Mouse (Mus musculus) liver, embryonic 13.5 days (tissue): ENCODE measurements around the gene 1110059E24Rik. TPM values are rescaled to one million over a fixed set of nuclear protein-coding genes. Genes with fewer than 3 reads are reported as not detected.
A peak's percentile ranks its signal among the peaks of the same experiment; 100 is the strongest.

Experiments used
- ATAC-seq: fragments of 200-750 bp; cut with Nextera tagmentation; 2 replicates; pipeline ENCODE4 v1.8.0; 2017; ENCODE audit warnings: low read depth, mild to moderate bottlenecking, moderate number of reproducible peaks, moderate library complexity
- DNase-seq: peaks from one replicate; pipeline ENCODE4 v3.0.0; 2022
- H3K27ac ChIP-seq: fragments of 300-500 bp; sonication (generic); 2 replicates; pipeline ENCODE4 v1.5.1; 2015; ENCODE audit warnings: moderate library complexity, mild to moderate bottlenecking, inconsistent platforms
- H3K27me3 ChIP-seq: fragments of 300-500 bp; sonication (generic); 2 replicates; pipeline ENCODE4 v1.6.1; 2015; ENCODE audit warnings: mild to moderate bottlenecking, inconsistent platforms
- H3K36me3 ChIP-seq: fragments of 300-500 bp; sonication (generic); 2 replicates; pipeline ENCODE4 v1.6.1; 2015; ENCODE audit warnings: mild to moderate bottlenecking, inconsistent platforms
- H3K4me1 ChIP-seq: fragments of 300-500 bp; sonication (generic); replicated peaks from 2 replicates; pipeline ENCODE4 v1.6.1; 2015; ENCODE audit warnings: inconsistent platforms
- H3K4me2 ChIP-seq: fragments of 300-500 bp; sonication (generic); 2 replicates; pipeline ENCODE4 v1.6.1; 2015; ENCODE audit warnings: inconsistent platforms, mild to moderate bottlenecking, moderate library complexity
- H3K4me3 ChIP-seq: fragments of 300-500 bp; sonication (generic); replicated peaks from 2 replicates; pipeline ENCODE4 v1.5.1; 2015; ENCODE audit warnings: mild to moderate bottlenecking, inconsistent platforms
- H3K9ac ChIP-seq: fragments of 300-500 bp; sonication (generic); 2 replicates; pipeline ENCODE4 v1.6.1; 2015; ENCODE audit warnings: mild to moderate bottlenecking, inconsistent platforms
- H3K9me3 ChIP-seq: fragments of 300-500 bp; sonication (generic); replicated peaks from 2 replicates; pipeline ENCODE4 v1.6.1; 2016; ENCODE audit warnings: inconsistent platforms
- WGBS: fragments of 180-500 bp; shearing (Covaris S2); methylation state at CpG from one replicate; pipeline ENCODE4 v1.1.7; 2015; ENCODE audit not compliant: insufficient replicate concordance; 5-methylcytosine and 5-hydroxymethylcytosine counted together
- polyA plus RNA-seq: library from polyadenylated mRNA; unstranded; fragments of >200 nt; fragmentation: Nextera tagmentation; extraction: Ambion mirVana; gene quantifications from 2 replicates; pipeline ENCODE4 v1.2.1, GENCODE M21; 2015

The 1110059E24Rik gene
- polyA plus RNA-seq, 1 experiment from 2014 or later: 17.2 TPM

DNA sequence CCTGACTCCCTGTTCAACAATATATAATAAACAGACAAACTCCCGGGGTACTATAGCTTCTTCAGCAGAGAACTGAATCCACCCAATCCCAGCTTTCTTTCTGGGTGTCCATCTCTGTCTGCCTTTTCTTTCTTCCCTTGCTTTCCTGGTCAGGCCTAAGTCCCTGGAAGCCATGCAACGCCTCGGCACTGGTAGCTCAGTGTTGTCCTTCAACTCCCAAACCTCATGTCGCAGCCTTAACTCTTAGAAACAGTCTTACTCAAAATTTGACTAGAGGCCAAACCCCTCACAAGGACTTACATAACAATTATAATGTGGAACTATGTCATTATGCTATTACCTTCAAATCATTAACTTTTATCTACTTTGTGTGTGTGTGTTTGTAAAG, 28.6 kb downstream of the 1110059E24Rik start:
- H3K27ac ChIP-seq: no peak overlapping the region
- no peak overlapping the region for H3K4me2 ChIP-seq
- H3K27me3 ChIP-seq: no peaks in the 10 kb centered on the region
- no peak for DNase-seq
- no peaks in the 10 kb centered on the region for H3K9me3 ChIP-seq
- no peak for ATAC-seq
- WGBS: 78% methylated on average over 4 of the region's 4 CpGs
- no peak overlapping the region for H3K4me3 ChIP-seq
- H3K9ac ChIP-seq: no peak overlapping the region
- no peaks in the 10 kb centered on the region for H3K36me3 ChIP-seq
- 0 out of 2 replicates have a peak, but pooled peaks cover 6% of the 10 kb centered on the region for H3K4me1 ChIP-seq

DNA sequence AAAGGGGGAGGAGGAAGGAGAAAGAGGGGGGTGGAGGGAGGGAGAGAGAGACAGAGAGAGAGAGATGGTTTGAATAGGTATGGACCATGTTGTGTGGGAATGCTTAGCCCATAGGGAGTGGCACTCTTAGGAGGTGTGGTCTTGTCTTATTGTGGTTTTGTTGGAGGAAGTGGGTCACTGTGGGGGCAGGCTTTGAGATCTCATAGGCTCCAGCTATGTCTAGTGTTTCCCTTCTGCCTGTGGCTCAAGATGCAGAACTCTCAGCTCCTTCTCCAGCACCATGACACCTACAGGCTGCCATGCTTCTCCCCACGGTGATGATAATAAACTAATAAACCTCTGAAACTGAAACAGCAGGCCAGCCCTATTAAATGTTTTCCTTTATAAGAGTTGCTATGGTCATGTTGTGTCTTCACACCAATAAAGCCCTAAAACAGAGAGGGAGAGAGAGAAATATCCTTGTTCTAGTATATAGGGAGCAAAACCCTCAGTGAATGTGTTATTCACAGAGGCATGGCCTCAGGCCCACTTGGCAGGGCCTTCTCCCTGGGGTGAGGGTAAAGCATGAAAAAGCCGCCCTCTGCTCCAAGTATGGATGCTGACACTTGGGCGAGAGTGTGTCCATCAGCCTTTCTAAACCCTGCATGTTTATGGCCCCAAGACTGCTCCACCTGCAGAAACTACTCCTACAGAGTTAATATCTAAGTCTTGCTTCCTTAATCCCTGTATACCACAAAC, 29.2 kb downstream of the 1110059E24Rik start:
- no peak overlapping the region for H3K4me2 ChIP-seq
- H3K9ac ChIP-seq: no peak overlapping the region
- ATAC-seq (0 out of 2 replicates have a peak, but pooled peaks have one; percentile 47), DNase-seq (no peak)
- 56% methylated on average over 3 of the region's 3 CpGs for WGBS
- no peak overlapping the region for H3K4me3 ChIP-seq
- no peaks in the 10 kb centered on the region for H3K36me3 ChIP-seq
- H3K27me3 ChIP-seq: no peaks in the 10 kb centered on the region
- H3K27ac ChIP-seq: no peak overlapping the region
- no peaks in the 10 kb centered on the region for H3K9me3 ChIP-seq
- 0 out of 2 replicates have a peak, but pooled peaks cover 6% of the 10 kb centered on the region for H3K4me1 ChIP-seq

DNA sequence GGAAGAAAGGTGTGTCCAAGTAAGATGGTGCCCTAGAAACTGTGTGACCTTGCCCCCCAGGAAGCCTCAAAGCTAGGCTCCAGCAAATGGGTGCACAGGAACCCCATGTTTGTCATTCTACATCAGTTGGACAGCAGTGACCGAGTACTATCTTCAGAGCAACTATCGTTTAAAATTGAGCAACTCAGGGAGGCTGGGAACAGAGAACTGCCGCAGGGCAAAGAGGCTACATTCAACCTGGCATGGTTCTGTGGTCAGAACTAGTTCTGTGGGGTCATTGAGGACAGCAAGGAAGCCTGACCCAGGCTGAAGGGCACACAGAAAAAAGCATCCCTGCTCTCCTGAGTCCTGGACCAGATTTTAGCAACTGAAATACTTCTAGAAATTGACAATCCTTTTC, 37.0 kb downstream of the 1110059E24Rik start:
- H3K4me1 ChIP-seq: 0 out of 2 replicates have a peak, but pooled peaks cover 4% of the 10 kb centered on the region
- no peak overlapping the region for H3K4me3 ChIP-seq
- ATAC-seq (no peak), DNase-seq (no peak)
- 55% methylated on average over 3 of the region's 3 CpGs for WGBS
- no peak overlapping the region for H3K4me2 ChIP-seq
- no peak overlapping the region for H3K9ac ChIP-seq
- H3K27ac ChIP-seq: no peak overlapping the region
- H3K27me3 ChIP-seq: no peaks in the 10 kb centered on the region
- no peaks in the 10 kb centered on the region for H3K9me3 ChIP-seq
- no peaks in the 10 kb centered on the region for H3K36me3 ChIP-seq

DNA sequence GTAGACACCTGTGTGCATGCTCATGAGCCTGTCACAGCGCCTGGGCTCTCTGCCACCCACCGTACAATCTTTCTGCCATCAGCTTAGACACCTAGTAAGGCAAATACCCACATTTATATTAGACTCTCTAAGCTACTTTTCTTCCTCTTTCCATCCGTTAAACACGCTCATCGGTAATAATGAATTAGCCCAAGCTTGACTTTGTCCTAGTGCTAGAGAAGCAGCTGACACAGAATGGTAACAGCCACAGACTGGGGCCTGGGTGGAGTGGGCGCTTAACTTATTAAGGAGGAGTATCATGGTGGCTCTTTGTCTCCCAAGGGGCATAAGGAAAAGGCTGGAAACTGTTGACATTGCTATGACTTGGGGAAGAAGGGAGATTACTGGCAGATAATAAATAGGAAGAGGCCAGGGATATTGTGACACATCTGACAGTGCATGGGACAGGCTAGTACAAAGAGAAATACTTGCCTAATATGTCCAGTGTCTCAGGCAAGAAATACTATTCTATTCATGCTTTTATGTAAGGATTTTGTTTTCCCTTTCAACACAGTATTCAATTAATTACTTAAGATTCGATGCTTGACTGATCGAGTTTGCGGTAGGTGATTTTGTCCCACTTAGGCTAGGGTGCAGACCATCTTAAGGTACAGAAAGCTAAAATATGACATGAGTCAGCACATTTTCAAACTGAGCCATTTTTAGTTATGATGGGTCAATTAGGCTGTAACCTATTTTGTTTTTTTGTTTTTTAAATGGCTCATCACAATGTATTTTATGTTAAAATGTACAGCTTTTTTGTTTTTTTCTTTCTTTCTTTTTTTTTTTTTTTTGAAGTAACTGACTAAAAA, 40.8 kb downstream of the 1110059E24Rik start:
- Histone ChIP-seq H3K4me2 (no peak overlapping the region), H3K27me3 (no peaks in the 10 kb centered on the region), H3K27ac (no peak overlapping the region), H3K4me1 (0 out of 2 replicates have a peak, but pooled peaks cover 4% of the 10 kb centered on the region), H3K36me3 (no peaks in the 10 kb centered on the region), H3K4me3 (no peak overlapping the region), H3K9ac (no peak overlapping the region), H3K9me3 (no peaks in the 10 kb centered on the region)
- 76% methylated on average over 9 of the region's 9 CpGs for WGBS
- no peak for ATAC-seq
- DNase-seq: no peak

DNA sequence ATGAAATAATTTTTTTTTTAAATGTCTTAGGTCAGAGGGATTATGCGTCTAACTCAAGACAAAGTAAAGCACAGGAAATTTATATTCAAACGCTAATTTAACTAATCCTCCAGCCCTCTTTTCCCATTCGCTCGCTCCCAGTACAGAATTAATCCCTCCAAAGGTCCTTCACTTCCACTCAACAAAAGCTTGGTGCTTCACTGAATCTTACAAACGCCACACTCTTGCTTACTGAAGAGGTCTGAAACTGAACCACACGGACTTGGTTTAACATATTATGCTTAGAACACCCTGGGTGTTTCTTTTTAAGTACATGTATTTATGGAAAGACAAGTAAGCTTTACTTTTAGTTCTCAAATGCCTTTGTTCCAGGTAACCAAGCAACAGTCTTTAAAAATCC, 41.5 kb downstream of the 1110059E24Rik start:
- Histone ChIP-seq H3K27ac (no peak overlapping the region), H3K4me2 (no peak overlapping the region), H3K4me1 (0 out of 2 replicates have a peak, but pooled peaks cover 4% of the 10 kb centered on the region), H3K27me3 (no peaks in the 10 kb centered on the region), H3K9ac (no peak overlapping the region), H3K4me3 (no peak overlapping the region), H3K9me3 (no peaks in the 10 kb centered on the region), H3K36me3 (no peaks in the 10 kb centered on the region)
- DNase-seq: no peak
- 75% methylated on average over 6 of the region's 6 CpGs for WGBS
- no peak for ATAC-seq

DNA sequence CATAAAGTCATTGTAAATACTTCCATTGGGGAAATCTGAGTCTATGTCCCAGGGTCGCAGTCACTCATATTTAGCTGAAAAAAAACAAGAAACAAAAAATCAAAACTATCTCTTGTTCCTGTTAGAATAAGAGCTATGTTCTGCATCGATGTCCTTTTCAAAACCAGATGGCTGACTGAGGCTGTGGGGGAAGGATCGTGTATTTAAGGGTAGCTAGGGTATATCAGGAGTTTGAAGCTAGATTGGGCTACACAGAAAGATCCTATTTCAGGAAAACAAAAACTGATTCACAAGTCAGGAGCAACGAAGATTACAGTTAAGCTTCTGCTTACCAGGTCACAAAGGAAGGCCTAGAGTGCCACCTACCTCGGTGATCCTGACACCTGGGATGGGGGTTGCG, 42.5 kb downstream of the 1110059E24Rik start:
- no peak overlapping the region for H3K4me3 ChIP-seq
- WGBS: 66% methylated on average over 6 of the region's 6 CpGs
- H3K4me2 ChIP-seq: no peak overlapping the region
- H3K27me3 ChIP-seq: no peaks in the 10 kb centered on the region
- no peak overlapping the region for H3K9ac ChIP-seq
- no peak for DNase-seq
- no peaks in the 10 kb centered on the region for H3K9me3 ChIP-seq
- no peak for ATAC-seq
- no peaks in the 10 kb centered on the region for H3K4me1 ChIP-seq
- no peaks in the 10 kb centered on the region for H3K36me3 ChIP-seq
- no peak overlapping the region for H3K27ac ChIP-seq

- no peak overlapping the region for H3K4me3 ChIP-seq
- no peaks in the 10 kb centered on the region for H3K36me3 ChIP-seq
- no peak for DNase-seq
- H3K9ac ChIP-seq: no peak overlapping the region
- H3K4me2 ChIP-seq: no peak overlapping the region
- 73% methylated on average over 3 of the region's 3 CpGs for WGBS
- H3K4me1 ChIP-seq: peaks cover 8% of the 10 kb centered on the region
- H3K27me3 ChIP-seq: no peaks in the 10 kb centered on the region
- no peak overlapping the region for H3K27ac ChIP-seq
- ATAC-seq: no peak
- H3K9me3 ChIP-seq: no peaks in the 10 kb centered on the region
Observed at GRCm38 (mm10) chr19:21605294-21605693, 47.5 kb downstream of the 1110059E24Rik start.

DNA sequence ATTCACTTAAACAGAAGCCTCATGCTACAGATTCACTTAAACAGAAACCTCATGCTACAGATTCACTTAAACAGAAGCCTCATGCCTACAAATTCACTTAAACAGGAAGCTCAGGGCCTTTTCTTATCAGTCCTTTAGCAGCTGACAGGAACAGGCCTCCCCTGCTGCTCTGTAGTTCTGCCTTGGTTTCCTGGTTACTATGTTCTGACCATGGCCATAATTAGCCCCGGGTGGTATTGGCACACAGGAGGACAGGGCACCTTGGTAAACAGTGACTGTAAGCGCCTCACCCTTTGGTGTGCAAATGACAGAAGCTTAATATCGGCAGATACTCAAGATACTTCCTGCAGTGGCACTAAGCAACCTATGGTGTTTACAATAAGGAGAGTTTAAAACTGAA, 48.9 kb downstream of the 1110059E24Rik start:
- Histone ChIP-seq H3K27ac (peak overlapping the region; percentile 9; the same call in 1 of the 2 replicates), H3K4me2 (no peak overlapping the region), H3K36me3 (no peaks in the 10 kb centered on the region), H3K27me3 (no peaks in the 10 kb centered on the region), H3K9ac (no peak overlapping the region), H3K9me3 (no peaks in the 10 kb centered on the region), H3K4me1 (peaks cover 15% of the 10 kb centered on the region), H3K4me3 (no peak overlapping the region)
- 16% methylated on average over 3 of the region's 3 CpGs for WGBS
- no peak for ATAC-seq
- no peak for DNase-seq

GRCm38 (mm10) chr19:21601541-21602101, 51.2 kb downstream of the 1110059E24Rik start:
- ATAC-seq: no peak
- no peaks in the 10 kb centered on the region for H3K27me3 ChIP-seq
- no peak for DNase-seq
- 69% methylated on average over 3 of the region's 3 CpGs for WGBS
- no peak overlapping the region for H3K9ac ChIP-seq
- no peak overlapping the region for H3K27ac ChIP-seq
- H3K4me1 ChIP-seq: peaks cover 15% of the 10 kb centered on the region
- no peaks in the 10 kb centered on the region for H3K9me3 ChIP-seq
- H3K4me2 ChIP-seq: no peak overlapping the region
- no peaks in the 10 kb centered on the region for H3K36me3 ChIP-seq
- no peak overlapping the region for H3K4me3 ChIP-seq

DNA sequence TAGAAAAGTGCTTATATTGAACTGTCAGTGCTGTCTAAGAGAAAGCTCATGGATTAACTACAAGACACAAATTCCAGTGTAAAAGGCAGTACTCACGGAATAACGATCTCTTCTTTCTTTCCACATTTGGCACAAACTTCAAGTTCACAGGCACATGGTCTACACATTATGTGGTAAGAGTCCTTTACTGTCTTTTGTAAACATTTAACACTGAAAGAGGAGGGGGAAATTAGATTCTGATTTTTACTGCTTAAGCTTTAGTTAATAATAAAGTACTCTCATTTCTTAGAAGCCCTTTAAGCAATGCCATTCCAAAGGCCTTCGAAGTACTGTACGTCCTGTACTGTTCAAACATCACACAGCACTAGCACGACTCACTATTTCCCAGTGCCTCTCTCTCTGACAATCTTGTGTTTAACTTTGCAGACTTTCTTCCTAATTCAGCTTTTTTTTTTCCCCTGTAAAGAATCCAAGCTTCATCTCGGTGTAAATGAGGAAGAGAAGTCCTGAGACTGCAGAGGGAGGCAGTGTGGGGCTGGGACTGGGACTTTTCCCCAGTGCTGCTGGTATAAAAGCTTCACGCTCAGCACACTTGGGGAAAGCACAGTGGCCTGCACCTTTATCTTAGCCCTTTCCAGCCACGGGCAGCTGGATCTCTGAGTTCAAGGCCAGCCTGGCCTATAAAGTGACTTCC, 54.0 kb downstream of the 1110059E24Rik start:
- WGBS: 62% methylated on average over 8 of the region's 8 CpGs
- H3K4me3 ChIP-seq: no peak overlapping the region
- peaks cover 3% of the 10 kb centered on the region for H3K36me3 ChIP-seq
- no peak overlapping the region for H3K4me2 ChIP-seq
- no peaks in the 10 kb centered on the region for H3K27me3 ChIP-seq
- H3K9me3 ChIP-seq: no peaks in the 10 kb centered on the region
- ATAC-seq (no peak), DNase-seq (no peak)
- H3K9ac ChIP-seq: no peak overlapping the region
- H3K4me1 ChIP-seq: peaks cover 8% of the 10 kb centered on the region
- no peak overlapping the region for H3K27ac ChIP-seq

DNA sequence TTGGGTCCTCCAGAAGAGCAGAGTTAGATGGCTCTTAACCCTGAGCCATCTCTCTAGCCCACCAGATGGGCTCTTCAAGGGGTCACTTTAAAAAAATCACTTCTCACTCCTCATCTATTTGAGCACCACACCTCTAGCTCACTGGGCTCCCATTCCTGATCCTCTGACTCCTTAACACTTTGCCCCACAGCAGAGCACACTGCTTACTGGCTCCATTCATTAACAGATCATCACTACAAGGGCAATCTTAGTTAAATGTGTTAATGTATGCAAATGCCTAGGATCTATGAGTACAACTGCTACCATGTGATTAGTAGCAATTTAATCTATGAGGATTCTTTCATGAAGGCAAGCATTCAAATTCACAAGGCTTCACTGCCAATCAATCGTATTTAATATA, 58.1 kb downstream of the 1110059E24Rik start:
- Histone ChIP-seq H3K4me2 (no peak overlapping the region), H3K4me1 (peaks cover 6% of the 10 kb centered on the region; the same call in 1 of the 2 replicates), H3K9me3 (no peaks in the 10 kb centered on the region), H3K4me3 (no peak overlapping the region), H3K27ac (no peak overlapping the region), H3K9ac (no peak overlapping the region), H3K36me3 (peaks cover 3% of the 10 kb centered on the region), H3K27me3 (no peaks in the 10 kb centered on the region)
- DNase-seq (no peak), ATAC-seq (no peak)
- WGBS: 69% methylated on average over 1 of the region's 1 CpGs
